Mouse (Mus musculus) G1E (cell line): ENCODE measurements around the gene 3110040M04Rik. TPM values are rescaled to one million over a fixed set of nuclear protein-coding genes. Genes with fewer than 3 reads are reported as not detected.
"Not testable (repeated sequence)": the region's sequence is repeated elsewhere in the genome, so short reads cannot be mapped to it uniquely, and the experiment has no call there.

Experiments
- ATAC-seq: 2 replicates; pipeline ENCODE4 v1.8.0; 2016; ENCODE audit warnings: mild to moderate bottlenecking; ENCODE audit not compliant: insufficient number of reproducible peaks, poor library complexity, low FRiP score, severe bottlenecking; ENCODE audit errors: extremely low read depth
- DNase-seq: peaks from one replicate; pipeline ENCODE4 v3.0.0; 2012; ENCODE audit warnings: low spot score
- H3K27me3 ChIP-seq: 2 replicates; pipeline ENCODE4 v1.6.1; 2012; ENCODE audit warnings: mild to moderate bottlenecking, low read length, inconsistent platforms; ENCODE audit not compliant: insufficient read depth
- H3K36me3 ChIP-seq: replicated peaks from 2 replicates; pipeline ENCODE3; 2012; ENCODE audit warnings: mild to moderate bottlenecking, inconsistent platforms
- H3K4me1 ChIP-seq: 2 replicates; pipeline ENCODE4 v1.6.1; 2012; ENCODE audit warnings: low read depth, low read length, inconsistent platforms, mixed read lengths; ENCODE audit not compliant: insufficient read depth
- H3K4me3 ChIP-seq: 2 replicates; pipeline ENCODE4 v1.5.1; 2012; ENCODE audit warnings: low read depth, mild to moderate bottlenecking, inconsistent platforms, low read length, moderate library complexity, mixed read lengths
- H3K9me3 ChIP-seq: replicated peaks from 2 replicates; pipeline ENCODE4 v1.6.1; 2012; ENCODE audit warnings: inconsistent platforms
- CTCF ChIP-seq: IDR thresholded peaks from 2 replicates; pipeline ENCODE4 v1.5.1; 2012; ENCODE audit warnings: low read depth, low read length, inconsistent platforms, mixed read lengths
- GATA1 ChIP-seq: IDR thresholded peaks from 2 replicates; pipeline ENCODE4 v1.6.1; 2012; ENCODE audit warnings: borderline replicate concordance, low read length, inconsistent platforms, mixed read lengths
- GATA2 ChIP-seq: IDR thresholded peaks from 2 replicates; pipeline ENCODE4 v1.6.1; 2012; ENCODE audit warnings: low read depth, low read length, inconsistent platforms, borderline replicate concordance
- POLR2AphosphoS5 ChIP-seq: IDR thresholded peaks from 2 replicates; pipeline ENCODE4 v1.6.1; 2012; ENCODE audit warnings: low read depth, low read length, inconsistent platforms; ENCODE audit not compliant: insufficient replicate concordance
- TAL1 ChIP-seq: conservative IDR thresholded peaks from 2 replicates; pipeline ENCODE4 v1.6.1; 2012; ENCODE audit warnings: low read depth, low read length, inconsistent platforms, mixed read lengths
- polyA plus RNA-seq: library from polyadenylated mRNA; stranded (reverse); fragments of >175 nt; gene quantifications from 2 replicates; pipeline ENCODE4 v1.2.3, GENCODE M21; 2012
- total RNA-seq, 2 experiments: library from RNA; stranded (forward) in 1 of 2; stranded (reverse) in 1 of 2; fragments of 200-1000 nt in 1 of 2; fragments of >200 nt in 1 of 2; fragmentation: Nextera tagmentation in 1 of 2; gene quantifications; 2 replicates each; pipeline ENCODE4 v1.2.3; 2014 to 2017

3110040M04Rik gene
- total and polyA plus RNA-seq, 3 experiments = 3.7 to 13.5 (median 5.3) TPM

GRCm38 (mm10) chr1:151198120-151198519 lies 5.8 kb upstream of the 3110040M04Rik start, which contains the start of gene Gm47995:
TSS of gene Gm47995 (plus strand) at chr1:151198448.
- not testable (repeated sequence) for H3K9me3 ChIP-seq, ATAC-seq, H3K36me3 ChIP-seq, H3K27me3 ChIP-seq, H3K4me3 ChIP-seq
- peaks cover 18% of the 10 kb centered on the region for H3K4me1 ChIP-seq
- DNase-seq = peak; percentile 40

GRCm38 (mm10) chr1:151200620-151201019 lies 3.3 kb upstream of the 3110040M04Rik start:
- not testable (repeated sequence) for H3K4me3 ChIP-seq, H3K27me3 ChIP-seq, ATAC-seq, DNase-seq, H3K36me3 ChIP-seq, H3K9me3 ChIP-seq
- peaks cover 13% of the 10 kb centered on the region for H3K4me1 ChIP-seq

GRCm38 (mm10) chr1:151202771-151203170 lies 1.1 kb upstream of the 3110040M04Rik start:
- not testable (repeated sequence) for H3K27me3 ChIP-seq, H3K36me3 ChIP-seq, DNase-seq, H3K4me1 ChIP-seq, H3K4me3 ChIP-seq, H3K9me3 ChIP-seq
- ATAC-seq = peak; percentile 95

GRCm38 (mm10) chr1:151208493-151208892 lies 4.6 kb downstream of the 3110040M04Rik start:
- H3K4me1 ChIP-seq = peaks cover 14% of the 10 kb centered on the region
- peak; percentile 97 for ATAC-seq
- not testable (repeated sequence) for H3K9me3 ChIP-seq, H3K27me3 ChIP-seq, H3K4me3 ChIP-seq, H3K36me3 ChIP-seq, DNase-seq

GRCm38 (mm10) chr1:151208944-151209343 lies 5.0 kb downstream of the 3110040M04Rik start:
- H3K36me3 ChIP-seq, H3K4me3 ChIP-seq, DNase-seq, H3K27me3 ChIP-seq, ATAC-seq, H3K9me3 ChIP-seq: not testable (repeated sequence)
- peaks cover 17% of the 10 kb centered on the region for H3K4me1 ChIP-seq

GRCm38 (mm10) chr1:151209824-151210355 lies 6.0 kb downstream of the 3110040M04Rik start, which contains the start of gene Gm47996:
TSS of gene Gm47996 (plus strand) at chr1:151210131.
- H3K9me3 ChIP-seq, ATAC-seq, H3K27me3 ChIP-seq, H3K4me3 ChIP-seq, DNase-seq, H3K36me3 ChIP-seq: not testable (repeated sequence)
- peaks cover 25% of the 10 kb centered on the region for H3K4me1 ChIP-seq

- H3K4me1 ChIP-seq = peaks cover 42% of the 10 kb centered on the region
- not testable (repeated sequence) for H3K27me3 ChIP-seq, DNase-seq, ATAC-seq, H3K4me3 ChIP-seq, H3K36me3 ChIP-seq, H3K9me3 ChIP-seq
- TF ChIP-seq TAL1 = 0 out of 2 replicates have a peak, but pooled peaks have one; percentile 11
Measured at GRCm38 (mm10) chr1:151211666-151212065, 7.7 kb downstream of the 3110040M04Rik start.

- Histone ChIP-seq H3K4me3 (no peak overlapping the region), H3K27me3 (no peaks in the 10 kb centered on the region), H3K36me3 (no peaks in the 10 kb centered on the region), H3K9me3 (no peaks in the 10 kb centered on the region), H3K4me1 (peaks cover 59% of the 10 kb centered on the region)
- no peak for ATAC-seq
- no peak for DNase-seq
- TF ChIP-seq GATA2 = no peak
- no peak for TF ChIP-seq POLR2AphosphoS5
- TF ChIP-seq CTCF = no peak
- TF ChIP-seq TAL1 = no peak
- TF ChIP-seq GATA1 = no peak
Measured at GRCm38 (mm10) chr1:151214862-151215261, 10.9 kb downstream of the 3110040M04Rik start.
